Mouse (Mus musculus) midbrain, embryonic 16.5 days (tissue): Measurements from ENCODE around the gene Jph4. TPM values are rescaled to one million over a fixed set of nuclear protein-coding genes. Genes with fewer than 3 reads are reported as not detected.

Source experiments
- ATAC-seq: fragments of 200-750 bp; cut with Nextera tagmentation; 2 replicates; pipeline ENCODE4 v1.8.0; 2017; ENCODE audit warnings: moderate TSS enrichment
- H3K27ac ChIP-seq: fragments of 300-500 bp; sonication (generic); 2 replicates; pipeline ENCODE4 v1.5.1; 2014; ENCODE audit warnings: mild to moderate bottlenecking, low read length, mixed read lengths
- H3K27me3 ChIP-seq: fragments of 300-500 bp; sonication (generic); 2 replicates; pipeline ENCODE4 v1.6.1; 2014; ENCODE audit warnings: low read depth, low read length, mixed read lengths; ENCODE audit not compliant: control insufficient read depth, insufficient read depth
- H3K36me3 ChIP-seq: fragments of 300-500 bp; sonication (generic); 2 replicates; pipeline ENCODE4 v1.6.1; 2014; ENCODE audit warnings: mild to moderate bottlenecking, low read length, moderate library complexity, mixed read lengths; ENCODE audit not compliant: control insufficient read depth, insufficient read depth
- H3K4me1 ChIP-seq: fragments of 300-500 bp; sonication (generic); 2 replicates; pipeline ENCODE4 v1.6.1; 2014; ENCODE audit warnings: mild to moderate bottlenecking, low read length, mixed read lengths; ENCODE audit not compliant: control insufficient read depth, insufficient read depth
- H3K4me2 ChIP-seq: fragments of 300-500 bp; sonication (generic); 2 replicates; pipeline ENCODE4 v1.6.1; 2014; ENCODE audit warnings: mild to moderate bottlenecking, low read length, mixed read lengths
- H3K4me3 ChIP-seq: fragments of 300-500 bp; sonication (generic); 2 replicates; pipeline ENCODE4 v1.5.1; 2014; ENCODE audit warnings: low read depth, mild to moderate bottlenecking, low read length, moderate library complexity, mixed read lengths
- H3K9ac ChIP-seq: fragments of 300-500 bp; sonication (generic); 2 replicates; pipeline ENCODE4 v1.6.1; 2014; ENCODE audit warnings: low read depth, low read length, mixed read lengths
- H3K9me3 ChIP-seq: fragments of 300-500 bp; sonication (generic); replicated peaks from 2 replicates; pipeline ENCODE4 v1.6.1; 2014; ENCODE audit warnings: mild to moderate bottlenecking, low read length, mixed read lengths; ENCODE audit not compliant: control insufficient read depth, poor library complexity, severe bottlenecking
- WGBS: fragments of 180-500 bp; shearing (Covaris S2); extraction: QIAGEN DNeasy Blood & Tissue Kit; methylation state at CpG from one replicate; pipeline ENCODE4 v1.1.7; 2014; 5-methylcytosine and 5-hydroxymethylcytosine counted together
- polyA plus RNA-seq: library from polyadenylated mRNA; unstranded; fragments of >200 nt; fragmentation: Nextera tagmentation; extraction: Ambion mirVana; gene quantifications from 2 replicates; pipeline ENCODE4 v1.2.1, GENCODE M21; 2015

Gene Jph4
- polyA plus RNA-seq, 1 experiment from 2014 or later: 40.3 TPM

GRCm38 (mm10) chr14:55150985-55151384, 34.2 kb upstream of the Jph4 start:
- H3K4me3 ChIP-seq: no peak overlapping the region
- H3K4me1 ChIP-seq: peaks cover 17% of the 10 kb centered on the region
- WGBS: 87% methylated on average over 5 of the region's 5 CpGs
- H3K36me3 ChIP-seq: no peaks in the 10 kb centered on the region
- no peak overlapping the region for H3K27ac ChIP-seq
- H3K9ac ChIP-seq: no peak overlapping the region
- H3K9me3 ChIP-seq: no peaks in the 10 kb centered on the region
- no peaks in the 10 kb centered on the region for H3K27me3 ChIP-seq
- no peak for ATAC-seq
- H3K4me2 ChIP-seq: no peak overlapping the region

- Histone ChIP-seq H3K4me3 (no peak overlapping the region), H3K9me3 (no peaks in the 10 kb centered on the region), H3K36me3 (no peaks in the 10 kb centered on the region), H3K9ac (peak overlapping the region; percentile 51; the same call in 1 of the 2 replicates), H3K4me1 (peaks cover 17% of the 10 kb centered on the region), H3K4me2 (peak overlapping the region; percentile 18), H3K27me3 (no peaks in the 10 kb centered on the region), H3K27ac (peak overlapping the region; percentile 78)
- WGBS: 45% methylated on average over 5 of the region's 5 CpGs
- ATAC-seq: peak; percentile 92
Observed at GRCm38 (mm10) chr14:55149041-55149440, 32.3 kb upstream of the Jph4 start.

- H3K9ac ChIP-seq: 0 out of 2 replicates have a peak overlapping the region, but pooled peaks have one; percentile 30
- H3K27me3 ChIP-seq: no peaks in the 10 kb centered on the region
- no peak overlapping the region for H3K4me3 ChIP-seq
- 24% methylated on average over 5 of the region's 5 CpGs for WGBS
- peak overlapping the region; percentile 78 for H3K27ac ChIP-seq
- ATAC-seq: peak; percentile 87
- H3K9me3 ChIP-seq: no peaks in the 10 kb centered on the region
- peak overlapping the region; percentile 18; the same call in 1 of the 2 replicates for H3K4me2 ChIP-seq
- no peaks in the 10 kb centered on the region for H3K36me3 ChIP-seq
- H3K4me1 ChIP-seq: peaks cover 17% of the 10 kb centered on the region
Observed at GRCm38 (mm10) chr14:55148363-55148915, 31.7 kb upstream of the Jph4 start.

- Histone ChIP-seq H3K4me3 (no peak overlapping the region), H3K9ac (no peak overlapping the region), H3K27me3 (no peaks in the 10 kb centered on the region), H3K9me3 (no peaks in the 10 kb centered on the region), H3K27ac (no peak overlapping the region), H3K36me3 (no peaks in the 10 kb centered on the region), H3K4me1 (peaks cover 17% of the 10 kb centered on the region), H3K4me2 (no peak overlapping the region)
- WGBS: 91% methylated on average over 12 of the region's 12 CpGs
- ATAC-seq: no peak
Observed at GRCm38 (mm10) chr14:55146829-55147401, 30.2 kb upstream of the Jph4 start.

- ATAC-seq: no peak
- H3K4me2 ChIP-seq: no peak overlapping the region
- H3K4me1 ChIP-seq: peaks cover 17% of the 10 kb centered on the region
- no peaks in the 10 kb centered on the region for H3K36me3 ChIP-seq
- no peaks in the 10 kb centered on the region for H3K9me3 ChIP-seq
- H3K27ac ChIP-seq: no peak overlapping the region
- 91% methylated on average over 1 of the region's 1 CpGs for WGBS
- no peak overlapping the region for H3K4me3 ChIP-seq
- H3K9ac ChIP-seq: no peak overlapping the region
- no peaks in the 10 kb centered on the region for H3K27me3 ChIP-seq
Observed at GRCm38 (mm10) chr14:55146324-55146723, 29.6 kb upstream of the Jph4 start.

GRCm38 (mm10) chr14:55139313-55139712, 22.6 kb upstream of the Jph4 start:
- Histone ChIP-seq H3K4me2 (no peak overlapping the region), H3K27me3 (no peaks in the 10 kb centered on the region), H3K9ac (no peak overlapping the region), H3K9me3 (no peaks in the 10 kb centered on the region), H3K27ac (no peak overlapping the region), H3K4me1 (no peaks in the 10 kb centered on the region), H3K4me3 (no peak overlapping the region), H3K36me3 (no peaks in the 10 kb centered on the region)
- 40% methylated on average over 7 of the region's 7 CpGs for WGBS
- no peak for ATAC-seq

- Histone ChIP-seq H3K36me3 (no peaks in the 10 kb centered on the region), H3K4me1 (no peaks in the 10 kb centered on the region), H3K9ac (no peak overlapping the region), H3K4me2 (no peak overlapping the region), H3K9me3 (no peaks in the 10 kb centered on the region), H3K4me3 (no peak overlapping the region), H3K27me3 (no peaks in the 10 kb centered on the region), H3K27ac (no peak overlapping the region)
- WGBS: 62% methylated on average over 8 of the region's 8 CpGs
- ATAC-seq: no peak
Observed at GRCm38 (mm10) chr14:55135676-55136075, 18.9 kb upstream of the Jph4 start.

- H3K4me2 ChIP-seq: no peak overlapping the region
- ATAC-seq: no peak
- 57% methylated on average over 7 of the region's 7 CpGs for WGBS
- no peak overlapping the region for H3K27ac ChIP-seq
- H3K36me3 ChIP-seq: no peaks in the 10 kb centered on the region
- no peaks in the 10 kb centered on the region for H3K27me3 ChIP-seq
- H3K4me1 ChIP-seq: peaks cover 15% of the 10 kb centered on the region
- no peak overlapping the region for H3K9ac ChIP-seq
- no peaks in the 10 kb centered on the region for H3K9me3 ChIP-seq
- no peak overlapping the region for H3K4me3 ChIP-seq
Observed at GRCm38 (mm10) chr14:55126521-55126920, 9.8 kb upstream of the Jph4 start.

- Histone ChIP-seq H3K27me3 (no peaks in the 10 kb centered on the region), H3K4me3 (no peak overlapping the region), H3K27ac (no peak overlapping the region), H3K4me1 (peaks cover 15% of the 10 kb centered on the region), H3K9ac (no peak overlapping the region), H3K36me3 (no peaks in the 10 kb centered on the region), H3K4me2 (no peak overlapping the region), H3K9me3 (no peaks in the 10 kb centered on the region)
- 73% methylated on average over 5 of the region's 5 CpGs for WGBS
- ATAC-seq: no peak
Observed at GRCm38 (mm10) chr14:55125711-55126110, 9.0 kb upstream of the Jph4 start.
